Mouse (Mus musculus): ENCODE data around the gene Kcnj8.
"Not testable (repeated sequence)": the region's sequence is repeated elsewhere in the genome, so short reads cannot be mapped to it uniquely, and the experiment has no call there.

Kcnj8 gene

GRCm38 (mm10) chr6:142548377-142548776 is 23.0 kb downstream of the Kcnj8 start:
- no peak for DNase-seq (ENCODE audit: low read depth)

- no peak for DNase-seq (ENCODE audit: low read depth)
Observed at GRCm38 (mm10) chr6:142545132-142545531, 26.3 kb downstream of the Kcnj8 start.

- DNase-seq (ENCODE audit: low read depth) = no peak
Observed at GRCm38 (mm10) chr6:142543648-142544047, 27.8 kb downstream of the Kcnj8 start.

- no peak for DNase-seq (ENCODE audit: low read depth)
Observed at GRCm38 (mm10) chr6:142542800-142543175, 28.6 kb downstream of the Kcnj8 start.

GRCm38 (mm10) chr6:142542082-142542799 is 29.2 kb downstream of the Kcnj8 start:
- no peak for DNase-seq (ENCODE audit: low read depth)

- DNase-seq (ENCODE audit: low read depth) = no peak
Observed at GRCm38 (mm10) chr6:142540561-142541160, 30.8 kb downstream of the Kcnj8 start.

GRCm38 (mm10) chr6:142540131-142540530 is 31.3 kb downstream of the Kcnj8 start:
- no peak for DNase-seq (ENCODE audit: low read depth)

- no peak for DNase-seq (ENCODE audit: low read depth)
Observed at GRCm38 (mm10) chr6:142538503-142538902, 32.9 kb downstream of the Kcnj8 start.

- no peak for DNase-seq (ENCODE audit: low read depth)
Observed at GRCm38 (mm10) chr6:142533412-142533811, 38.0 kb downstream of the Kcnj8 start.

- DNase-seq (ENCODE audit: low read depth) = no peak
Observed at GRCm38 (mm10) chr6:142532686-142533085, 38.7 kb downstream of the Kcnj8 start.

GRCm38 (mm10) chr6:142532141-142532540 is 39.3 kb downstream of the Kcnj8 start:
- DNase-seq (ENCODE audit: low read depth) = no peak

GRCm38 (mm10) chr6:142530378-142530777 is 41.0 kb downstream of the Kcnj8 start:
- peak; percentile 6 for DNase-seq (ENCODE audit: low read depth)

- DNase-seq (ENCODE audit: low read depth) = no peak
Observed at GRCm38 (mm10) chr6:142529680-142530079, 41.7 kb downstream of the Kcnj8 start.

- DNase-seq (ENCODE audit: low read depth) = no peak
Observed at GRCm38 (mm10) chr6:142527931-142528562, 43.4 kb downstream of the Kcnj8 start.

GRCm38 (mm10) chr6:142524635-142525308 is 46.6 kb downstream of the Kcnj8 start:
- peak; percentile 19 for DNase-seq (ENCODE audit: low read depth)

GRCm38 (mm10) chr6:142521591-142522110 is 49.8 kb downstream of the Kcnj8 start:
- DNase-seq (ENCODE audit: low read depth) = no peak

- DNase-seq (ENCODE audit: low read depth) = peak; percentile 16
Observed at GRCm38 (mm10) chr6:142519110-142519509, 52.3 kb downstream of the Kcnj8 start.

GRCm38 (mm10) chr6:142515379-142515778 is 56.0 kb downstream of the Kcnj8 start:
- not testable (repeated sequence) for DNase-seq (ENCODE audit: low read depth)

- DNase-seq (ENCODE audit: low read depth) = no peak
Observed at GRCm38 (mm10) chr6:142514912-142515311, 56.5 kb downstream of the Kcnj8 start.
